In genomic region chr8:60714724-60715123, GRCm38 (mm10) we compare ENCODE assay signal across 18 mouse cellular contexts.
DNase-seq lines count a peak whose midpoint lies in the region; ATAC-seq lines count a peak whose summit lies in the region.
"Had no signal": no experiment of that assay in that cellular context is flagged by ENCODE, and none has a peak within 500 bp of the region (broad histone marks: within the 10 kb centered on the region; RNA-seq: fewer than 3 reads in every experiment).

No protein-coding gene starts in this region.

- no peak overlapping the region for H3K4me3 ChIP-seq in intestine, embryonic 16.5 days (ENCODE audit: low read length)
- H3K4me3 ChIP-seq: embryonic facial prominence, embryonic 10.5 days; embryonic facial prominence, embryonic 12.5 days; forebrain, embryonic 13.5 days; forebrain, embryonic 15.5 days had no signal

- peak; percentile 94 for ATAC-seq in granulocyte monocyte progenitor cell, adult 5-6 weeks (replicated peaks; ENCODE audit: poor library complexity, severe bottlenecking)
- peak; percentile 91 for ATAC-seq in megakaryocyte, adult 5-6 weeks (ENCODE audit: poor library complexity, severe bottlenecking)
- ATAC-seq in intestine, embryonic 16.5 days = no peak
- ATAC-seq: forebrain, embryonic 13.5 days; forebrain, embryonic 15.5 days; forebrain, postnatal 0 days had no signal

- H3K9ac ChIP-seq in intestine, embryonic 16.5 days (ENCODE audit: low read depth, low read length) = no peak overlapping the region
- H3K9ac ChIP-seq: embryonic facial prominence, embryonic 12.5 days; forebrain, embryonic 13.5 days; forebrain, embryonic 15.5 days; forebrain, postnatal 0 days had no signal

- H3K9me3 ChIP-seq in intestine, embryonic 16.5 days (ENCODE audit: control insufficient read depth, low read length) = no peaks in the 10 kb centered on the region
- H3K9me3 ChIP-seq: embryonic facial prominence, embryonic 10.5 days; embryonic facial prominence, embryonic 12.5 days; forebrain, embryonic 13.5 days; forebrain, embryonic 15.5 days had no signal

- no peak overlapping the region for H3K27ac ChIP-seq in intestine, embryonic 16.5 days (ENCODE audit: low read length)
- H3K27ac ChIP-seq: embryonic facial prominence, embryonic 10.5 days; embryonic facial prominence, embryonic 12.5 days; forebrain, embryonic 13.5 days; forebrain, embryonic 15.5 days had no signal

- H3K36me3 ChIP-seq in intestine, embryonic 16.5 days (ENCODE audit: control insufficient read depth, insufficient read depth, low read length) = no peaks in the 10 kb centered on the region
- H3K36me3 ChIP-seq: embryonic facial prominence, embryonic 10.5 days; embryonic facial prominence, embryonic 12.5 days; forebrain, embryonic 15.5 days had no signal

- peak; percentile 89 for DNase-seq in 416B (ENCODE audit: low read depth)
- DNase-seq in adrenal gland, adult 18-20 months (ENCODE audit: low spot score in 2 of 2) = no peak
- DNase-seq in adrenal gland, adult 2 months = no peak
- DNase-seq: adrenal gland, postnatal 10 days; adrenal gland, postnatal 25 days; cerebellum, adult 11-12 months; cerebellum, adult 2 months; cerebellum, adult 9-10 months; cerebellum, postnatal 10 days; cerebellum, postnatal 25 days; forebrain, postnatal 0 days had no signal

- 78% methylated on average over 3 of the region's 3 CpGs for WGBS in intestine, embryonic 16.5 days

- H3K27me3 ChIP-seq in intestine, embryonic 16.5 days (replicated peaks; ENCODE audit: control insufficient read depth, insufficient read depth, low read length) = no peaks in the 10 kb centered on the region
- H3K27me3 ChIP-seq: embryonic facial prominence, embryonic 12.5 days; forebrain, embryonic 13.5 days; forebrain, embryonic 15.5 days had no signal

- no peak overlapping the region for H3K4me2 ChIP-seq in intestine, embryonic 16.5 days (ENCODE audit: low read depth, low read length)
- H3K4me2 ChIP-seq: embryonic facial prominence, embryonic 12.5 days; forebrain, embryonic 13.5 days; forebrain, embryonic 15.5 days had no signal

- no peaks in the 10 kb centered on the region for H3K4me1 ChIP-seq in intestine, embryonic 16.5 days (ENCODE audit: control insufficient read depth, insufficient read depth, low read length)
- H3K4me1 ChIP-seq: embryonic facial prominence, embryonic 10.5 days; embryonic facial prominence, embryonic 12.5 days; forebrain, embryonic 15.5 days had no signal
